Mouse (Mus musculus): ENCODE results near the gene Gm156. TPM values are rescaled to one million over a fixed set of nuclear protein-coding genes. Genes with fewer than 3 reads are reported as not detected.

The Gm156 gene
- polyA plus RNA-seq (2017; shearing (Covaris generic)): not detected

DNA sequence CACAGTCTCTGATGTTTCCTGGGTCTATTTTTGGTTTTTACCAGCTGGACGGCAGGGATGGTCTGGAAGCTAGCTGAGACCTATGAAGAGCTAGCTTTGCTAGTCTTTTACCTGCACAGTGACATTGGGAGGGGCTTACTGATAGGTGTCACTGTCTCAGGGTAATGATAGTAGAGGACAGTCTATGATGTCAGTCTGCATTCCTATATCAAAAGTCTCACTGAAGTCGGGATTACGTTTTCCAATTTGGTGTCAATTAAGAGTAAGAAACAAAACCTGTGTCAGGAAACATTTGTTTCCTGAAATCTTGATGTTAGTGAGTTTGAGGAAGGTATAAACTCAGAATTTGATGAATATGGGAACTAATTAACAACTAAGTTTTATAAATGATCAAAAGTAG lies at the start of gene Gm156:
Gene Gm156, minus strand, starts transcription at position 101 of the 400 bp plus-strand sequence.

DNA sequence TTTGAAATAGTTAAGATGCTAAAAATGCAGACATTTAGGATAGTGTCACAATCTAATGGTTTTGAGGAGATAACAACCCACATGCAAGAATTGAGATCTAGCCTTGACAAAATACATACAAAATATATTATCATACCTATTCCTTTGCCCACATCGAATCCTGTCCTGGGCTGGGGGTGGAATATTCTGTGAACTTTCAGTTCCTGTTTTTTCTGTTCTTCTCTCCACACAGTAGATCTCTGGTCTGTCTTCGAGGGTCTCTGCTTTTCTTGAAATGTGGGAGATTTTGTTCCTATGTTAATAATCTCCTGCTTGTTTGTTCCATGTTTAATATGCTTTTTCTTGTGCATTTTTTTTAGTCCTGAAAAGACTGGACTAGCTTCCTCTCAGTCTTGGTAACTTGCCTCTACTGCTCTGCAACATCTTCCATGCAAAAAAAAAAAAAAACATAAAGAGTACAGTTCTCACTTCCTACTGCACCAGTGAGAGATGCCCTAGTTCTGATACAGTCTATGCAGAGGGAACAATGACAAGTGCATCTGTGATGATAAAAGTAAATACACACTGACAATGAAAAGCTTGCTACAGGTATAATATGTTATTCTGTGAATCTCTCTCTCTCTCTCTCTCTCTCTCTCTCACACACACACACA lies 43.9 kb downstream of the Gm156 start, which contains the start of gene Klri2:
Gene Klri2, minus strand, starts transcription at position 416 of the 653 bp plus-strand sequence.

DNA sequence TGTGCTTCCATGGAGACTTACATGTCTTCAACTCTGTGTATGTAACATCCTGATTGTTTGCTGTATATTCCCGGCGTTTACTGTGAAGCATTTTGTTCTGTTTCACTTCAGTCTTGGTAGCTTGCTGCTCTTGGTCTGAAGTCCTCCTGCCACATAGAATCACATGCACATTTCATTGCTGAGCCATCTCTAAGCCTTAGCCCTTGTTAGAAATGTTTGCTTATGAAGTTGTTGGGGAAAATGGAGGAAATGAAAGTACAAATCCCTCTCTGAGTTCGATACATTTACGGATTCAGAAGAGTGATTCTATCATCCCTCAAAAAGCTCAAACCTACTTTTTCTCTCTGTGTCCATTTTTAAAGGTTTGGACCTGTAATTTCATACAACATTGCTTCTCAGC lies 67.0 kb downstream of the Gm156 start, which contains the start of gene Klri1:
Gene Klri1, minus strand, starts transcription at position 101 of the 400 bp plus-strand sequence.

Other genes with a start within 250 kb of the Gm156 start
- not detected for gene Klre1, start 206.4 kb downstream of the Gm156 start, polyA plus RNA-seq (2017; shearing (Covaris generic))
- gene Klrd1, start 192.5 kb downstream of the Gm156 start, polyA plus RNA-seq (2017; shearing (Covaris generic)): 1.7 TPM
- 1.8 TPM for gene Klrk1, start 160.4 kb downstream of the Gm156 start, polyA plus RNA-seq (2017; shearing (Covaris generic))
- gene Klrc3, start 140.9 kb downstream of the Gm156 start, polyA plus RNA-seq (2017; shearing (Covaris generic)): not detected
- gene Klrc2, start 123.6 kb downstream of the Gm156 start, polyA plus RNA-seq (2017; shearing (Covaris generic)): 0.21 TPM
- gene Klrc1, start 105.3 kb downstream of the Gm156 start, polyA plus RNA-seq (2017; shearing (Covaris generic)): 0.71 TPM
- not detected for gene Klri1, start 67.1 kb downstream of the Gm156 start, polyA plus RNA-seq (2017; shearing (Covaris generic))
- not detected for gene Klri2, start 43.8 kb downstream of the Gm156 start, polyA plus RNA-seq (2017; shearing (Covaris generic))
- gene Gm17631, start 78.4 kb upstream of the Gm156 start, polyA plus RNA-seq (2017; shearing (Covaris generic)): not detected
- not detected for gene Klra17, start 92.4 kb upstream of the Gm156 start, polyA plus RNA-seq (2017; shearing (Covaris generic))
- gene Klra5, start 133.4 kb upstream of the Gm156 start, polyA plus RNA-seq (2017; shearing (Covaris generic)): not detected
- gene Klra6, start 242.7 kb upstream of the Gm156 start, polyA plus RNA-seq (2017; shearing (Covaris generic)): not detected